Mouse (Mus musculus) kidney, postnatal 14 days (tissue): ENCODE measurements at regions not wholly inside any gene's neighbourhood (a gene's known extent, or its start where the extent isn't known, plus 50 kb on each side); places are given as distances from the start of the nearest gene placed in this dataset.

Experiments used
- DNase-seq: peaks from one replicate; pipeline ENCODE4 v3.0.0; 2022; ENCODE audit warnings: mixed read lengths

DNA sequence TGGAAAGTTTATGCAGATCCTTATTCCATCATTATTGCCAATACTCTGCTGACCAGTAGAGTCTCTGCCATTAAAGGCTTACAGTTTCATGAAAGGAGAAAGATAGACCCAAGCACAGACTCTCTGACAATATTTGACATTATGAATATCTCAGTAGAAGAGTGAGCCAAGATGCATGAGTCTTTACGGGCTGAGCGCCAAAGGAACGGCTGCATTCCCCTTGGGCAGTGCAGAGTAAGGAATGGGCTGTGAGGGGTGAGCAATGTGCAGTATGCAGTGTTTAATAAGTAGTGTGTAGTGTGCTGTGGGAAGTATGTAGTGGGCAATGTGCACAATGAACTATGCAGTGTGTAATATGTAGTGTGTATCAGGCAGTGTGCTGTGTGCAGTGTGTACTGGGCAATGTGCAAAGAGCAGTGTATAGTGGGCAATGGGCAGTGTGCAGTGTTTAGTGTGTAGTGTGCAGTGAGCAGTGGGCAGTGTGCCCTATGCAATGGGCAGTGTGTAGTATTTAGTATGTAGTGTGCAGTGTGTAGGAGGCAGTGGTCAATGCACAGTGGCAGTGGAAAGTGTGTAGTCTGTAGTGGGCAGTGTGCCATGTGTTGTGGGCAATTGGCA, 671.8 kb downstream of the 5730522E02Rik start:
- no peak for DNase-seq

DNA sequence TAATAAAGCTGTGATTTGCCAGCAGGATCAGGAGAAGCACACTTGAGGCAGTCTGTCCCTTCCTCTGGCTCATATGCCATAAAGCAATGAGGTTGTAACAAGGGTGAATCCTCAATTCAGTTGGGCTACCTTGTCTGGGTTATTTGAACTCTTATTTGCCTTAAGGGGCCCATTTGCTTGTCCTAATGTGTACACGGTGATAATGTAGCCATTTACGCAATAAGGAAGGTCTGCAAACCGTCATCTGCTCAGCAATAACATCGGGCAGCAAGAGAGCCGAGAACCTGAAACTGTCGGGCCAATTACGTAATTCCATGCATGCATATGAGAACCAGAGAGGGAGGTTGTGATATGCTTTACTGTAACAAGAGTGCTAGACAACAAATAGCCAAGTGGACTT, 674.5 kb downstream of the 5730522E02Rik start:
- DNase-seq, result no peak

DNA sequence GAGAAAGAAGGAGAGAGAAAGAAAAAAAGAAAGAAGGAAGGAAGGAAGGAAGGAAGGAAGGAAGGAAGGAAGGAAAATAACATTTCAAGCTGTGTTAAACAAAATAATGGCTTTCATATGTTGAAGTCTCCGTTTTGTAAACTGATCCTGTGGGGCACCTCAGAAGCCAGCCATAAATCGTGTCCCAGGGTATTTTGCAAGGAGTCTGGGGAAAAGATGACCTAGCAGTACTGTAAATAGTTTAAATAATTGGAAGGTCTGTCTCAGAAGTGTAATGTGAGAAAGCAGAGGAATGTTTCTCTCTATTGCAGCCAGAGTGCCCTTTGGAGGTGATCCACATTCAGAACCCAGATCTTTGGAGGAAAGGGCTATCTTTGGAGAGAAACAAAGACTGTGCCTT, 677.5 kb downstream of the 5730522E02Rik start:
- DNase-seq, result no peak

DNA sequence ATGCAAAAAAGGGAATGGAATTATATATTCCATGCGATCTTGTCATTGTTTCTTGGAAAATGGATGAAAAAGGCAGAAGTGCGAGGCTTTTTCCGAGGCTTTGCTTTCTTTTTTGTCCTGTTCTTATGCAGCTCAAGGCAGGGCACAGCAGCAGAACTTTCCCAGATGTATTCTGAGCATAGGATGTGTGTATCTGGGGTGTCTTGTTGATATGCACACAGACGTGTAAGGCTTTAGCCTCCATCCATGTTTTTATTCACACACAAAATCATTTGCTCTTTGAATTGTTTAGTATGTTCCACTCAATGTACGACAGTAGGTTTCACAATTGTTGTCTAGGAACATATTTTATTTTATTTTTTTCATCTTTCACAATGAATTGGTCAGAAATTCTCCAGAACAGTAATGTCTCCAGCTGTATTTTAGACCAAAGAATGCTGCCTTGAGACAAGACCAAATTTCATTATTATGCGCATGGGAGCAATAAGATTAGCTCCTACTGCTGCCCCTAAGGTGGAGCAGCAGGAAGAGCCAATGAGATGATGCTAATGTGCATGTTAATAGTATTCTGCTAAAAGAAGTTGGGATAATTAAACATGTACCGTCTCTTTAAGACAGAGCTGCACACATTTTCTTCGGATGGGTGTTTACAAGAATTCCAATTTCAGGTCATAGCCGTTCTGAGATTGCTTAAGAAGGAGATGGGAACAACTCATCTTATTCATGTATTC, 678.7 kb downstream of the 5730522E02Rik start:
- DNase-seq, result no peak

DNA sequence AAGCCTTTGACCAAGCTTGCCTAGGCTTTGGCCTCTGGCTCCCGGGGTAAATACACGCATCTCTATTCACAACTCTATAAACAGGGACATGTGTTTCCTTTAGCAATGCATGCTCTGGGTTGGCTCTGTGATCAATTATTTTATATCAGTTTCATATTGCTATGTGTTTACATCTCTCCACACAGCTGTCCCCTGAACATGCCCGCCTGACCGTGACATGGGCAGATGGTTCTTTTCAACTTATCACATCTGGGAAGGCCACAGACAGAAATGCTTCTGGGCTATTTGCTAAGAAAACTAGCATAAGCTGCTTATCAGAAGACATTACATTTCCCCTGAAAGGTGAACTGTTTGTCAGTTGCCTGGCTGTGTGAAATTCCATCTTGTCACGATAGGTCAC, 682.5 kb downstream of the 5730522E02Rik start:
- DNase-seq, result no peak

DNA sequence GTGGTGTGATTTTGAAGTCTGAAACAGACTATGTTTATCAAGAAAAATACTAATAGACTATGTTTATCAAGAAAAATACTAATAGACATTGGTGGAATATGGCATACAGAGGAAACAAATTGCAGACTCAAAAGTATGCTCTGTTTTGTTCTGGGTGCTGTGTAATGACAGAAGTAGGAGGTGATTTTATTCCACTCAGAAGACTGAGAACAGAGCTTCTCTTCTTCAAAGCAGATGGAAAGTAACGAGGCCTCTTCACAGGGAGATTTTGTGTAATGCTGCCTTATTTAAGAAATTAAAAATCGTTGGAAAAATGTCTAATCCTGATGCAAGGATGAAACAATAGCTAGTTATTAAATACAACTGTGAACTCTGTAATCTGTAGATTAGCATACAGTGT, 691.7 kb downstream of the 5730522E02Rik start:
- DNase-seq, result no peak

DNA sequence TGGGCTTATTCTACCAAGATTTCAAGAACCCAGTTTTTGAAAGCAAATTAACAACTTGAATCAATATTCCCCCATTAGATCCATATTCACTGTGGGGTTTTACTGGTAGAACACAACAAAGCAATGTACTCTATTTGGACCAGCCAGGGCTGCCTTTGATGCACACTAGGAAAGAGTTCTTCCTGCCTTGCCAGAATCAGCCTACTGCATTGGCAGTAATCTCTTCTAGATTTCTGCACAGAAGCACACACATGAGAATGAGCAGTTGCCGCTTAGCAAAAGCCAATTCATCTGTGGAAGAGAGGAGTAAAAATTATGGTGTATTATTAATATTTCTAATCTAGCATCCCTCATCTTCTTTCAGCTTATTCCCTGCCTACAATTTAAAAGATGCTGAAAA, 692.4 kb downstream of the 5730522E02Rik start:
- no peak for DNase-seq

DNA sequence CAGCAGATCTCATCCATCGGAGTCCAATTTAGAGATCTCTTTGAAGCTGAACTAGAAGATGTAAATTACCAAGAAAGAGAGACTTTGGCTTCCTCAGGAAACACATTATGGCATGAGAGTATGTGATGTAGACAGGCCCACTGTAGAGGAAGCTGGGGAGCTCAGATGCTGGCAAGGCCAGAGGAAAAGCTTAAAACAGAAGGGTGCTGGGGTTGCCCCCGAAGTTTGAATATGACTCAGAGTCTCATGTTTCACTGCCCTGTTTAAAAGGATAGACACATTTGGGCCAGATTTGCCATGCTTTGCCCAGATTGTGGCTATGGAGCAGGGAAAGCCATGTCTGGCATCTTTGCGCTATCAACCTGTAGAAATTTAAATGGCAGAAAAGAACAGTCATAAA, 705.1 kb downstream of the 5730522E02Rik start:
- DNase-seq, result no peak

DNA sequence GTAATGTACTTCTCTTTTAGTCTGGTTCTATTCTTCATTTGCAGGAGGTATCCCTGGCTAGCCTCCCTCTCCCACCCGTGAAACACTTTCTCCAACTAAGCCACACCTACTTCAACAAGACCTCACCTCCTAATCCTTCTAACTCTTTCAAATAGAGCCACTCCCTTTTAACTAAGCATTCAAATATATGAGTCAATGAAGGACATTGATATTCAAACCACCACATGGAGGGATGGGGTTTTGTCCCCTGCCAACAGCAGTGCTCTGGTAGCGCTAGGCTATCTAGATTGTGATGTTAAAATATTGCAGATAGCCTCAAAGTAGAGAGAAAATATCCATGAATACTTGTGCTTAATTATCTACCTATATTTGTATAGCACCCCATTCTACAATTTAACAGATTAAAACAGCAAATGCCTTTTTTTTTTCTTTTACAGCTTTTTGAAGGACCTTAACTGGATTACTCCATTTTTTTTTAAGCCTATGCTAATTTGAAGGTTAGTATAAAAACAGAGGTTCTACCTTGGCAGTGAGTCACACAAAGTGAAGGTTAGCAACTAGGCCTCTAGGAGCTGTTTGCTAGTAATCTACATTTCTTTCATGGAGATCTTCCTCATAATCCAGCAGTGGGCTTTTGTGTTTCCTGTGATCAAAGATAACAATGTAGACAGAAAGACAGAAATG, 736.7 kb downstream of the 5730522E02Rik start:
- no peak for DNase-seq

DNA sequence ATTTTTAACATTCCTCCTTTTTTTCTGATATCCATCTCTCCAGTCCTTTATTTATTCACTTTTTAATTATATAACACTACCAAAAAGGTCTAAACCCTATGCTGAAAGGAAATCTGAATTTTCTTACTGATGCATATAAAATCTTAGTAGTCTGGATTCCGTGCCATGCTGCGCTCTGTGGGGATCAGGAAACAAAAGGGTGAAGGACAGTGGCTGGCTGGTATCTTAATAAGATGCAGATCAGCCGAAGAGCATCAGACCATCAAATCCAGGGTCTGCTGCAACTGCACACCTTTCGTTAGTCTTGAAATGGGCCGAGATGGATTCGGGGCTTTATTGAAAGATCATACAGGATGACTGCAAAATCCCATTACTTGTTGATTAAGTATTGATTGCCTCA, 740.7 kb downstream of the 5730522E02Rik start:
- DNase-seq, result no peak

DNA sequence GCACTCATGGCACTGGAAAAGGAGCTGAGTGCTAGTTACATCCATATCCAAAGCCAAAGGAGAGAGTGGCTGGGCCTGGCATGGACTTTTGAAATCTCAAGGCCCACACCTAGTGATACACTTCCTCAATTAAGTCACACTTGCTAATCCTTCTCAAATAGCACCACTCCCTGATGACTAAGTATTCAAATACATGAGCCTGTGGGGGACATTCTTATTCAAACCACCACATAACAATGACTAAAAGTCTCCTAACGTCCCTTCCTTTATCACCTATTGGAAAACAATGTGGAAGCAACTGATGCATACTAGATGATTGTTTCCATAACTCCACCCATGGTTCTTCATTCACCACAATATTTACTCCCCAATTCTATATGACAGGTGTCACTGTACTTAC, 773.4 kb downstream of the 5730522E02Rik start:
- no peak for DNase-seq

DNA sequence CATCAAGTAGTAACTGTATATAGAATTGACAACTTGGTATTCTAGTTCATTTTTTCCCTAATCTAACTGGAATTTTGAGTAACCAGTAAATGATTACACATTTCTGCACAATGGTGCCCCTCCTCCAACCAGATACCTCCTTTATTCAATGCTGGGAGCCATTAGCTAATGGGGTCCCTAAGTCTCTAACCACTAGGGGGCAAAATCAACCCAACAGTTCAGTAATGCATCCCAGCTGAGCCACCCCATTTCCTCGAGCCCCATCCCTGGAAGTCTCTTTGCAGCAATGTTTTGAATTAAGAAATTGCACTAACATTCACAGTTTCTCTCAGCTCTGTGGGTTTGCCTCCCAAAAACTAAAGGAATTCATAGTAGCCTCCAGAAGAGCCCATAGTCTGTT, 774.9 kb downstream of the 5730522E02Rik start:
- peak; percentile 2 for DNase-seq

DNA sequence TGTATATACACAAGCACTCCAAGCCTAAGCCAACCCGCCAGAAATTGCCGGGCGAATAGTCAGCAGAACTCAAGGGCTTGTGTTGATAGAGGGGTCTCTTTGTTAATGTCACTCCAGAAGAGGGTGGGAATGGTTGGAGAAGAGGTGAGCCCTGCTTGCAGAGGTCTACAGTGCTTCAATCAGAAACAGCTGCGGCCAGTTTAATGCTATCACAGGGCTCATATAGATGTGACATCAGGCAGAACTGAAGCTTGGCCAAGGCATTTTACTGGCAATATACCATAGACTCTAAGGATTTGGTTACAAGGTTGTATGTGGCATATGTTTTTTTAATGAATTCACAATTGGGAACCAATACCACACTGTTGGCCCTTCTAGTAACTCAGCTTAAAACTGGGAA, 787.4 kb downstream of the 5730522E02Rik start:
- no peak for DNase-seq

DNA sequence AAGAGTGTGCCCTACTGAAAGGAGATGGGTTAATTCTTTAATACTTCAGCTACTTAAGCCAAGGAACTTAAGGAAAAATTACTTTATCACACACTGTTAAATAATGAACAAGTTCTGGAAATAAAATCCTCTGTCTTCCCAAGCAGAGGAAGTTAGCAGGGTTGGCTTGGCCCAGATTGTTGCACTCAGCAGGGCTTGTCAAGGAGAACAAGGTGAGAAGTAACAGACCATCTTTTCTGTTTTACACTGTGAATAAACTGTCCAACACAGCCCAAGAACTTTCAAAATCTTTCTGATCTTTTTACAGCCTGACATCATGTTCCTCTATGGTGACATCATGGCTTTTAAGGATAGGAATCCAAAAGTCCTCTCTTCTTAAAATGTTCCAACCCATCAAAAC, 789.1 kb downstream of the 5730522E02Rik start:
- no peak for DNase-seq

DNA sequence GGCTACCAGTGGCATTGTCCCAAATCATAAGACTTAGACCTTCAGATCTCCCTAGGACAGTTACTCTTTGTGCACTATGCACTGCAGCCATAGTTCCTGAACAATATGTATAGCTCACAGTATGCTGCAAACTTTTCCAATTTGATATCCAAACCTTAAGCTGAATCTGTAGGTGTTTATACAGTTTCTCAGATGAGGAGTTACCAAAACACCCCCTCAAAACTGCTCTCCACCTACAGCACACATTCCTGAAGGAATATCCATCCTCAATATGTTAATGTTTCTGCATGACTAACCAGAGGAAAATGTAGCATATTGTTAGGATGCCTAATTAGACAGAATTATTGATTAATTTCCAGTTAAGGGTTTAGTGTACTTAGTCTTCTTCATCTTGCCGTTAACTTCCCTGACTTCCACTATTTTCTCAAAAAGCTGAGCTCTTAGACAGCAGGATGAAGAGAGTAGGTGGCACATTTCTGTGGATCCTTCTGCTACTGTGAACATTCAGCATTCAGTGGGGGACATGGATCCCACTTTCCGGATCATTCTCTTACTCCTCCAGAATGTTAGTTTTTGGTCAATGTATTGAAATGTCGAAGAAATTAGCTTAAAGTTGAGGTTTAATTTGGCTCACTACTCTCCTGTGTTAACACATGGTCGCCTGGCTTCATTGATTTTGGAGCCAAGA, 800.0 kb downstream of the 5730522E02Rik start:
- no peak for DNase-seq

DNA sequence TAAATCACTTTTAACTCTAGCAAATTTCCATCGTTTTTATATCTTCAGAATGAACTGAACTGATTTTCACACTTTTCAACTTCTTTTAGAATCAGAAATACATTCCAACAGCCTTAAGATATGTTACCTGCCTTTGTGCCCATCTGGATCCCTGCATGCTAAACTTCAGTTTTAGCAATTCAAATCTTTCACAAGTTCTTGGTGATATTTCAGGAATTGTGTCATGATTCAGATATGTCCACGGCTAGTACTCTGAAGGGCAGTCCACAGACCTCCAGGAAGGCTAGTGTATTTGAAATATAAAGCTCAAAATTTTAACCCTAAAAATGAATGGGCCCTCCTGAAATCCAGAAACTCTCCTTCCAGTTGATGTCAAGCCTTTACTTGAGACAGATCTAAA, 818.9 kb downstream of the 5730522E02Rik start:
- DNase-seq, result no peak

DNA sequence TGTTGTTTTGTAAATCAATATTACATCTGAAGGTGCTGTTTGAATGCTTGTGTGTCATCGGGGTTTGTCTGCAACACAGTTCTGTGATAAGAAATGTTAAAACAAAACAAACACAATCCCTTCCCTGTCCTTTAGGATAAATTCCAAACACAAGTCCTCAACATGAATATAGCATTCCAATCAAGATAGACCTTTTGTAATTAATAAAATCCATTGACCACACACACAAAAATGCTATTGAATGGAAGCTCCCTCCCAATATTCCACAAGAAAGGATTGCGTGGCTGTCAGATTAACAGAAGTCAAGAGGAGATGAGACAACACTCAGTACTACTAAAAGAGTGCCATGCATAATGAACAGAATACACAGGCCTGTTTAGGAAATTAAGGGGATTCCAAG, 843.5 kb downstream of the 5730522E02Rik start:
- DNase-seq, result no peak

DNA sequence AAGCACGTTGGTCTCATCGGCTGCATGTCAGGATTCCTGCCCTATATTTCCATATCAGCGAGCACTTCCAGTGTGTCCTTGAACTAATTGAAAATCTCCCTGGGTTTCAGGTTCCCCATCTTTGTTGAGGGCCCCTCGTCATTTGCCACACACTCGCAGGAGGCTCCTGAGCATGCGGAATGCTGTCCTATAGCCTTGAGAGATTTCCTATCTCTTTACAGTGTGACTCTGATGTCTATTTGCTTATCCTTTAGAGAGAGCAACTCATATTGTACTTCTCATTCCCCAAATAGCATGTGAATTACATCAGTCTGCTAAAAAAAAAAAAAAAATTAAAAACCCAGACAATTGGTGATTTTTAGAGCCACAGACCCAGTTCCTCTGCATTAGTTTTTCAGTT, 845.1 kb downstream of the 5730522E02Rik start:
- no peak for DNase-seq

DNA sequence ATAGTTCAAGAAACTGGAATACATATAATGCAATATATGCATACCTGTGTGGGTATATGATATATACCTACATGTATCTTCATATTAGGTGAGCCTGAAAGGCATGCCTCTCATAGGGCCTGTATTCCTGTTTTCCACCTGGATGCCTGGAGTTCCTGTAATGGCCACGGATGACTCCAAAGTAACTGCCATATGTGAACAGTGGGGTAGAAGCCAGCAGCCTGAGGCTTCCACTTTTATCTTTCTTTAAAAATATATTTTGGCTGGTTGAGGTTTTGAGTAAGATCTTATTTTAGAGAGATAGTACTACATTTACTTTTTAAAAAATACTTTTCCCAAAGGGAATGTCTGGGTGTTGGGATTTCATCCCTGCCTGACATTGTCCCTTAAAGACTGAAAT, 850.8 kb downstream of the 5730522E02Rik start:
- no peak for DNase-seq

DNA sequence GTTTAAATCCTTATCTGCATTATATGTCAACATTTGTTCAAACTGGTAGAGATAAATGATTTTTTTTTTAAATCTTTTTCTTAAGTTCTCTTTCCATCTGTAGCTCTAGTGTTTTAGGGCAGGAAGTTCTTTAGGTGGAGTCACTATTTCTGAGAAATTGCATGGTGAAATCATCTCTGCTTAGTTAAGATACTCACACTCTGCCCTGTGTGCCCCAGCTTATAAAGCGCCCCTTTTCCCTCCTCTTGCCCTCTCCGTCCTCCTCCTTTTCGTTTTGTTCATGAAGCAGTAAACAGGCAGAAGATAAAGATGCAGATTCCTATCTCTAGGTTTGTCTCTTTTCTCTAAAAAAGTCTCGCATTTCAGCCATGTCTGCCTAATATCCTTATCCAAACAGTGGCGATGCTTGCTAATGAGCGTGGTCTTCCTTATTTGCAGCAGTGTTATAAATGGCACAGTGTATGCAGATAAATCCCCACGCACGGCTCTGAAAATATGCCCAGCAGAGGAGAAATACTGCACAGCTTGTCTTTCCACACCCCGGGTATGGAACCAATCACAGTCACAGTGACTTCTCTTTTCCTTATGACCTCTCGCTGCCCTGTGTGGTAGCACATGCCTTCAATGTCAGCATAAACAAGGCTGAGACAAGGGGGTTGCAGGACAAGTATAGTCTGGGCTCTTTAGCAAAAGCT, 852.7 kb downstream of the 5730522E02Rik start:
- DNase-seq, result no peak

DNA sequence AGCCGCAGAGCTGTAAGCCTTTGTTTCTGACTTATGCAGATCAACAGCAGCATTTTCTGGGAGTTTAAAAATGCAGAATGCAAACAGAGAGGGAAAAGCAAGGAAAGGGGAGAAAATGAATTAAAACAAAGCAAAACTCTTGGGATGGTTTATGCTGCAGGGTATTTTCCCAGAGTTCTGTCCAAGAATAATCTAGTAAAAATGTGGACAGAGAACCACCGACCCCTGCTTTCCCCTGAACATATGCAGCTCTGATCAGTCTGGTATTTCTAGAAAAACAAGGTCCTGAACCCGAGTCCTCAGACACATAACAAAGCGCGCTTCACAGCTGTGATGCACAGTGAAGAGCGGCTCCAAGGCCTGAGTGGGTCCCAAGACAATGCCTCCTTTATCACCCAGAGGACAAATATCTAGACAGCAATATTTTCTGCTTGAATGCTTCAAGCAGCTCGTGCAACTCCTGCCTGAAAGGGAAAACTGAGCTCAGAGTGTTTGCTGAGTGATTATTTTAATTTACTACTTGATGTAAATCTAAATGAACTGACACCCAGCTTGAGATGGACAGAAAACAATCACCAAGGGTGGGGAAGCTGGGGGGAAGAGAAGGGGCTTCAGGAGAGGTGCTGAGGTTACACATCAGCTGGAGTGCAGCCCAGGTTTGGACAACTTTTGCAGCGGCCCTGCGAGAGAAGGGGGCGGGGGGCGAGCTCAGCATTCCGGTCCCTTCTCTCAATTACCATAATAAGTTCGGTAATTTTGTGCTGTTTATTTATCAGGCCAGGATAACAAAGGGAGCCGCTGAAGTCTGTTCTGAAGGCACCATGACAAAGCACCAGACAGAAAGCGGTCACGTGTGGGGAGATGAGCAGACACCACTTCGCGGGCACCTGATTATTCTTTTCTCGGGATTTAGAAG, 853.6 kb downstream of the 5730522E02Rik start:
- no peak for DNase-seq

DNA sequence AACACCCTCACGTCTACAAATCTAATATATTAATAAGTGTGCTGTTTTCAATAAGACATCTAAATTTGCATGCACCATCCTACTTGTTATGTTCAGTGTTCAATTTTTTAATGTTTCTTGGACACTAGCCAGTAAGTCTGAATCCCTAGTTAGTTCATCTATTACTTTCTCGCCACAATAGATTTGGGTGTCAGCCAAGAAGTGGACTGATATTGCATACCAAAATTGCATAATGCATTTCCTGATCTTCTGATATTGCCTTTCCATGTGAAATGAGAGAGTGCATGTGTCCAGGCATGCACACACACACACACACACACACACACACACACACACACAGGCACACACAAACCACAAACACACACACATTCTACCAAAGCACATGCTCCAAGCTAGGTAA, 874.9 kb downstream of the 5730522E02Rik start:
- no peak for DNase-seq
